Mouse (Mus musculus): ENCODE measurements around the gene Fyb2. TPM values are rescaled to one million over a fixed set of nuclear protein-coding genes. Genes with fewer than 3 reads are reported as not detected.
A peak's percentile ranks its signal among the peaks of the same experiment; 100 is the strongest.

The Fyb2 gene
- total RNA-seq, 2 experiments from 2014 or later = not detected

- no peak for ATAC-seq (ENCODE audit: poor library complexity, severe bottlenecking)
Observed at GRCm38 (mm10) chr4:104936011-104936410, 22.8 kb downstream of the Fyb2 start.

GRCm38 (mm10) chr4:104939535-104939934 is 26.3 kb downstream of the Fyb2 start:
- ATAC-seq (ENCODE audit: poor library complexity, severe bottlenecking) = no peak

- ATAC-seq (ENCODE audit: poor library complexity, severe bottlenecking) = no peak
Observed at GRCm38 (mm10) chr4:104941895-104942294, 28.6 kb downstream of the Fyb2 start.

GRCm38 (mm10) chr4:104944482-104944881 is 31.2 kb downstream of the Fyb2 start:
- ATAC-seq (ENCODE audit: poor library complexity, severe bottlenecking) = no peak

GRCm38 (mm10) chr4:104948886-104949285 is 35.6 kb downstream of the Fyb2 start:
- ATAC-seq (ENCODE audit: poor library complexity, severe bottlenecking) = peak; percentile 57

- no peak for ATAC-seq (ENCODE audit: poor library complexity, severe bottlenecking)
Observed at GRCm38 (mm10) chr4:104949304-104949703, 36.0 kb downstream of the Fyb2 start.

GRCm38 (mm10) chr4:104951280-104951878 is 38.1 kb downstream of the Fyb2 start:
- no peak for ATAC-seq (ENCODE audit: poor library complexity, severe bottlenecking)

- ATAC-seq (ENCODE audit: poor library complexity, severe bottlenecking) = no peak
Observed at GRCm38 (mm10) chr4:104956691-104957090, 43.4 kb downstream of the Fyb2 start.

- ATAC-seq (ENCODE audit: poor library complexity, severe bottlenecking) = no peak
Observed at GRCm38 (mm10) chr4:104961431-104961830, 48.2 kb downstream of the Fyb2 start.

GRCm38 (mm10) chr4:104972606-104973005 is 59.4 kb downstream of the Fyb2 start:
- ATAC-seq (ENCODE audit: poor library complexity, severe bottlenecking) = no peak

- ATAC-seq (ENCODE audit: poor library complexity, severe bottlenecking) = no peak
Observed at GRCm38 (mm10) chr4:104975162-104975830, 62.0 kb downstream of the Fyb2 start.

- ATAC-seq (ENCODE audit: poor library complexity, severe bottlenecking) = no peak
Observed at GRCm38 (mm10) chr4:104985960-104986632, 72.8 kb downstream of the Fyb2 start.

- ATAC-seq (ENCODE audit: poor library complexity, severe bottlenecking) = no peak; the same call in 1 of the 2 replicates
Observed at GRCm38 (mm10) chr4:104987631-104988030, 74.4 kb downstream of the Fyb2 start.

- no peak for ATAC-seq (ENCODE audit: poor library complexity, severe bottlenecking)
Observed at GRCm38 (mm10) chr4:104988102-104988501, 74.8 kb downstream of the Fyb2 start.

- ATAC-seq (ENCODE audit: poor library complexity, severe bottlenecking) = no peak
Observed at GRCm38 (mm10) chr4:104988709-104989108, 75.5 kb downstream of the Fyb2 start.

GRCm38 (mm10) chr4:104990016-104990415 is 76.8 kb downstream of the Fyb2 start:
- no peak for ATAC-seq (ENCODE audit: poor library complexity, severe bottlenecking)

GRCm38 (mm10) chr4:104990686-104991085 is 77.4 kb downstream of the Fyb2 start:
- no peak for ATAC-seq (ENCODE audit: poor library complexity, severe bottlenecking)

- ATAC-seq (ENCODE audit: poor library complexity, severe bottlenecking) = no peak
Observed at GRCm38 (mm10) chr4:104992271-104992670, 79.0 kb downstream of the Fyb2 start.

GRCm38 (mm10) chr4:104993140-104993874 is 80.1 kb downstream of the Fyb2 start:
- peak; percentile 47; the same call in 1 of the 2 replicates for ATAC-seq (ENCODE audit: poor library complexity, severe bottlenecking)

GRCm38 (mm10) chr4:104999702-105000101 is 86.4 kb downstream of the Fyb2 start:
- no peak for ATAC-seq (ENCODE audit: poor library complexity, severe bottlenecking)

GRCm38 (mm10) chr4:105001736-105002135 is 88.5 kb downstream of the Fyb2 start:
- ATAC-seq (ENCODE audit: poor library complexity, severe bottlenecking) = no peak

All from megakaryocyte, adult 5-6 weeks (primary cell).